Mouse (Mus musculus): Measurements from ENCODE around the gene Rbfox2.
A peak's percentile ranks its signal among the peaks of the same experiment; 100 is the strongest.

Rbfox2 gene

GRCm38 (mm10) chr15:77331444-77331843, 24.6 kb upstream of the Rbfox2 start:
- DNase-seq (ENCODE audit: low spot score), result no peak

DNA sequence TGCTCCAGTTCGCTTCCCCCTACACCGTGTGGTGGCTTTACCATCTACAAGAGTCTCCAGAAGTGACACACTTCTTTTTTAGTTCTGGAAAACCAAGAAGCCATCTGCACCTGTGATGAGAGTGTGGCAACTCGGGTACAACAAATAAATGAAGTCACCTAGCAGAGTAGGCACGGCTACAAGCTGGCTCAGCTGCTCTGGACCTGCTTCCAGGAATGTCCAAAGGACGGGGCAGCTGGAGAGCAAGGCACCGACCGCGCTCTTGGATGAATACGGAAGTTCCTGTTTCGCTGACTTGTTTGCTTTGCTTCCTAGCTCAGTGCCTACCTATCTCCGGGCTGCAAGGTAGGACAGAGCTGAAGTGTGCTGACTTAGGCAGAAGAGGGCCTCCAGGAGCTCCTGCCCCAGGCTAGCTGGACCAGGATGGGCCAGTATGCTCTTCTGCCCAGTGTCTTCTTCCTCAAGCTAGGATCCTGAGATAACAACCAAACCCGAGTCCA, 22.9 kb upstream of the Rbfox2 start:
- DNase-seq (ENCODE audit: low spot score), result no peak

GRCm38 (mm10) chr15:77326361-77326760, 19.6 kb upstream of the Rbfox2 start:
- DNase-seq (ENCODE audit: low spot score), result no peak

DNA sequence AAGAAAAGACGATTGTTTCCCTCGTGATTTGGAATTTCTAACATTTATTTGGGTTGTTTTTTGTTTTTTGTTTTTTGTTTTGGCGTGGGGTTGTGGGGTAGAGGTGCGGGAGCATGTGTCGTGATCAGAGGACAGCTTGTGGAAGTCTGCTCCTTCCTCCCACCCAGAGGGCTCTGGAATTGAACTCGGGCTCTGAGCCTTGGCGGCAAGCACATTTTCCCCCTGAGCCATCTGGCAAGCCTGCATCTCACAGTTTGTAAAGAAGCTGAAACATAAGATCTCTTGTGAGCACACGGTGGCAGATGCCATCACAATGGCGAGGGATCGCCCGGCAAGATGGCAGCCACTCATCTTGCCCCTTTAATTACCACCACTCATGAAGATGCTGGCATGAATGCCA, 17.6 kb upstream of the Rbfox2 start:
- DNase-seq (ENCODE audit: low spot score), result no peak

GRCm38 (mm10) chr15:77323226-77323625, 16.4 kb upstream of the Rbfox2 start:
- DNase-seq (ENCODE audit: low spot score), result no peak

- no peak for DNase-seq (ENCODE audit: low spot score)
Observed at GRCm38 (mm10) chr15:77313701-77314100, 6.9 kb upstream of the Rbfox2 start.

DNA sequence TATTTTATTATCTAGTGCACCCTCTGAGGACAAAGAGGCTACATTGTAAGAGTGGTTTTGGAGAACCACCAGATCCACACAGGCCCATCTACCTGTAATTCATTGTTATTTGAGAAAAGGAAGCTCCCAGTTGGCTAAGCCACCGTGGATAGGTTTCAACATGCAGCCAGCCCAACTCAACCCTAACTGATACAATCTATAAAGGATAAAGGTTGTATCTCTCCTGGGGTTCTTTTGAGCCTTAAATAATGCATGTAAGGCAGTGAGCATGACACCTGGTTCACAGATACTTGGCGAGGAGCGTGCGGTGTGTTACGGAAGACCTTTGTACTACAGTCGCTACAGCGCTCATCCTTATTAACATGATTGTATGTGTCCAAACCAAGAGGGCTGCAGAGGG, 6.0 kb upstream of the Rbfox2 start:
- DNase-seq (ENCODE audit: low spot score), result no peak

DNA sequence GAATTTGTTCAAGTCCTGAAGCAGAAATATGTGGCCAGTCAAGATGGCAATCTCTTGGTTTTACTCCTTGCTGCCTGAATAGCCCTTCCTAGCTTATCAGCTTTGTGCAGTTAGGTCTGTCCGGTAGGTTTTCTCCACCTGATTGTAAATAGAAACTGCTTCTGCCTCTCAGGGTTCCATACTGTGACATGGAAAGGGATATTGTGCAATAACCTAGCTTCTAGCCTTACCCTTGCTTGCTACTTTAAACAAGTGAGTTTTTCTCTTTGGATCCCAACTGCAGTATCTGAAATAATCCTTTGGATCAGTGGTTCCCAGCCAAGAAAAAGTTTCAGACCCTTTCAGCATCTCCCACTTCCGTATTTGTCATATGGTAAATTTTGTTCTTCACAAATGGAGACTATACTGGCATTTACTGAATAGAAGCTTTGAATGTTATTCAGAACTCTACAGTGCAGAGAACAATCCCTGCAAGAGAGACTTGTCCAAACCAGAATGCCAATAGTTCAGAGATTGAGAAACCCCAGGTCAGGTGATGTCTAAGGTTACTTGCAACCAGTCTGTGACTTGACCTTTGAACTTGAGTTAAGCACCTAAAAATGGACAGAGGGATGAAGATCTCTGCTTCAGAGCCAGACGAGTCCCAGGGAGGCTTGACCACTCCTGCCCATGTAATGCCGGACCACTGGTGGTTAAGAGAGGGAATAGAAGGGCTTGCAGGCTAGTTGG, 1.1 kb upstream of the Rbfox2 start:
- DNase-seq (ENCODE audit: low spot score), result no peak

DNA sequence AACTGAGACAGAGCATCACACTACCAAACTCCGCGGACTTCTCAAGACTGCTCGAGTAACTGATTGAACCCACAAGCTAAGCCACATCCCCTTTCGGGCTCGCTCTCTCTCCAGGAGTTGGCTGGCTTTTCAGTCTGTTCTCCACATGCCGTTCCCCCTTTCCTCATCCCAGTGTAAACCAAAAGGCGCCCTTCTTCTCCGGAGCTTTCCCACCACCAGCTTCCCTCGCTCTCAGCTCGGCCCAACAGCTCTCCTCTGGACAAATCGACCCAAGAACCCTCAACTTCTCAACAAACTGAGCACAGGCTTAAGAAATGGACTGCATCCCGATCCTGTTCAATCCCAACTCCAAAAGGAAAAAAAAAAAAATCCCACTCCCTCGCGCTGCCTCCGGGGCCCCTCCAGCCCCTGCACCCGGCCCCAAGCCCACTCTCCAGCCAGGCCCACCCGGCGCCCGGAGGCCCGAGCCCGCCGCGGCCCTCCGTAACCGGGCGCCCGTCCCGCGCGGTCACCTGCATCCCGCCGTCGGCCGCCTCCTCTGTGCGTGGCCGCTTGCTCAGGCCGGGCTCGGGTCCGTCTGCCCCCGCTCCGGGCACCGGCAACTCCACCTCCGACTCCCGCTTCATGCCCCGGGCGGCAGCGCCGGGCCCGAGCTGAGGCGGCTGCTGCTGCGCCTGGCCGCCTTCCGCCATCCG, 805 bp downstream of the Rbfox2 start:
- peak; percentile 53 for DNase-seq (ENCODE audit: low spot score)

DNA sequence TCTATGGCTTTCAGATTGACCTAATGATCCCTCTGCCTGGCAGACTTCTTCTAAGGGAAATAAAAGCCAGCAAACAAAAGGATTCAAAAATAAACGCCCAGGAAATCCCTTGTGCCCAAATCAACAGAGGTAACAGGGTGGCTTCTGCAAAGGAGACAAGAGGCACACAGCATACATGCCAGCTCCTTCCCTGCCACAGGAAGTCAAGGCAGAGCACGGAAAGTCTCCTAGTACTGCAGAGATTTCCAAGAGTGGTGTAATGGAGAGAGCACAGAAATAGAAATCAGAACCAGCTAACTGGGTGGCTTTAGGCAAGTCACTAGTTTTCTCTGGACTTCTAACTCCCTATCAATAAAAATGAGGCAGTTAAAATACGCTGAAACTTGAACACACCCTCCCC, 1.8 kb downstream of the Rbfox2 start:
- no peak for DNase-seq (ENCODE audit: low spot score)

DNA sequence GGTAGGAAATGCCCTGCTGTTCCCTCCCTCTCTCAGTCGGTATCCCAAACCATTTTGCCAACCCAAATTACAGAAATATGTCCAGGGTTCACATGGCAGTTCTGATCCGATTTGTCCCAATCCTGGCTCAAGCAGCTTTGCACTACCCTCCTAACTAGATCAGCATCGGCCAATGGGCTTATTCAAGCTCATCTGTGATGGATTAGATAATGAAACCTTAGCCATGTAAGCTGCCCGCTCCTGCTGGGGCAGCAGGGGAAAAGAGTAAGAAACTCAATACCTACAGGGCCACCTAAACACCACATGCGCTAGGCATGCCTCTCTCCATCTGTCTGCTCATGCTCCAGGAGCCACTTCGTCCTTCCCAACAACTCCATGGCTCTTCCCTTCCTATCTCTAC, 5.7 kb downstream of the Rbfox2 start:
- no peak for DNase-seq (ENCODE audit: low spot score)

- DNase-seq (ENCODE audit: low spot score), result no peak
Observed at GRCm38 (mm10) chr15:77298564-77298963, 8.2 kb downstream of the Rbfox2 start.

- DNase-seq (ENCODE audit: low spot score), result no peak
Observed at GRCm38 (mm10) chr15:77296635-77297034, 10.2 kb downstream of the Rbfox2 start.

DNA sequence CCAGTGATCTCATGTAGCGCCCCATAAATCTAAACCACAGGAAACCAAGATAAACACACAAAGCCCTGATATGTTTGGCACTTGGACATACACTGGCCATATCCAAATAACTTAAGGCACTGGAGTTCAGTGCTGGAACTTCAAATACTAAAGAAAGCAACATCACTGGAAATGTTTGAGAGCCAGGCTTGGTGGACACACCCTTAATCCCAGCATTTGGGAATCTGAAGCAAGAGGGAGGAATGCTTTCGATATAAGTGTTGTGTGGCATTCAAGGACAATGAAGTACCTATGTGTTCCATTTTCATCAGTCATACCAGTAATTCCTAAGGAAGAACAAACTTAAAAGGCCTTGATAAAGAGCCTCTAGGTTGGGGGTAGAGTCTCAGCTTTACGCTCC, 13.3 kb downstream of the Rbfox2 start:
- no peak for DNase-seq (ENCODE audit: low spot score)

DNA sequence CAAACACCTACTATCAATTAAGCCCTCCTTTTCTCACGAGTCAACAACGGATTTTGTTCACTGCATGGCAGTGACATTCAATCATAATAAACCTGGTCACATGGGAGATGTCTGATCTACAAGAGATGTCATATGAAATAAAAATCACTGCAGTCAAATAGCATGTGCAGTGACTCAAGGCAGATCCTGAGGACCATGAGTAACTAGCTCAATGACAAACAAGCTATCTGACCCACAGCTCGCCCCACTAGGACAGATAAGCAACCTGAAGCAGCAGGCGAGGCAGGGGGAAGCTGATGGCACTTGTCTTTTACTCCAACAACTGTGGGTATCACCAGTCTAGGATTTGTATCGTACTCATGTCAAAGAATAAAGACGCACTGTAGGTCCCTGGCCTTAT, 14.4 kb downstream of the Rbfox2 start:
- DNase-seq (ENCODE audit: low spot score), result no peak

DNA sequence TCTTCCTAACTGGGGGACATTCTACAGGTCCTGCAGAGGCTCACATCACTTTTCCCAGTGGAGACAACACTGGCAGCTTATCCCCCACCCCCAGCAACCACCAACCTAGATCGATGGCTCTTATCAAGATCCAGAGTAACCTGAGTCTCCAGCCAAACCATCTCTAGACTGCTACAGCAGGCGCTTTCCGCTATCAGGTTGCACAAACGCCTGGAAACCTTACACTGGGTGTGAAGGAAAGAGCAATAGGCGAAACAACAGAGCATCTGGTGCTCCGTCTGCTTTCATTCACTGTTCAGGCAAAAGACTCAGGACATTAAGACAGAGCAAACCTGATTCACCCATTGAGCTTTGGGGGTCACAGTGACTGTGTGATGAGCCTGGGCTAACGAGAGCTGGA, 15.3 kb downstream of the Rbfox2 start:
- DNase-seq (ENCODE audit: low spot score), result no peak

DNA sequence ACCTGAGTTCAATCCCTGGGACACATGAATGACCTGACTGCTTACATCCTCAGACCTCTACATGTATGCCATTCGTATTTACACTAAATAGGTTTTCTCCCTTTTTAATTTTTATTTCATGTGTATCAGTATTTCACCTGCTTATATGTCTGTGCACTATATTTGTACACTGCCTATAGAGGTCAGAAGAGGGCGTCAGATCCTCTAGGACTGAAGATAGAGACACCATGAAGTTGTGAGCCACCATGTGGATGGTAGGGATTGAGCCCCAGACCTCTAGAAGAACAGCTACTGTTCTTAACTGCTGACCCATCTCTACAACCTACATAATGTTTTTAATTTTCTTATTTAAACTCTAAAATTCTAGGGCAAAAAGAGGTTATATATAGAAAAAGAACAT, 16.5 kb downstream of the Rbfox2 start:
- DNase-seq (ENCODE audit: low spot score), result no peak

GRCm38 (mm10) chr15:77280130-77280529, 26.7 kb downstream of the Rbfox2 start:
- DNase-seq (ENCODE audit: low spot score), result no peak

DNA sequence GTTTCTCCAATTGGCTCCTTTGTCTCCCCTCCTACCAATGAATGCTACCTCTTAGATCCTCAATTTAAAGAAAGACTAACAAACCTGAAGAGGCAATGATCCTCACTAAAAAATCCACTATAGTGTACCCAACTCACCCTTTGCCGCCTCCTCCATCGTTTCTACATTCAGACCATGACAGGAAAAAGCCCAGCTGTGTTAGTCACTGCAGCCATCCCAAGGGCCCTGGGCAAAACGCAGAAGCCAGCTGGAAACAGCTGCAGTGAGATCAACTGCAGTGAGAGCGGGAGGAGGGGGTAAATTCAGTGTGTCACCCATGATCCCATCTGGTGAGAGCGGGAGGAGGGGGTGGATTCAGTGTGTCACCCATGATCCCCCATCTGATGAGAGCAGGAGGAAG, 28.0 kb downstream of the Rbfox2 start:
- no peak for DNase-seq (ENCODE audit: low spot score)

- no peak for DNase-seq (ENCODE audit: low spot score)
Observed at GRCm38 (mm10) chr15:77276838-77277725, 29.7 kb downstream of the Rbfox2 start.

GRCm38 (mm10) chr15:77276300-77276699, 30.5 kb downstream of the Rbfox2 start:
- DNase-seq (ENCODE audit: low spot score), result no peak

- no peak for DNase-seq (ENCODE audit: low spot score)
Observed at GRCm38 (mm10) chr15:77275572-77275971, 31.2 kb downstream of the Rbfox2 start.

GRCm38 (mm10) chr15:77273947-77274346, 32.9 kb downstream of the Rbfox2 start:
- no peak for DNase-seq (ENCODE audit: low spot score)

Measured in ovary, postnatal 10 days (tissue).